Mouse (Mus musculus) embryonic fibroblast, embryonic 13.5 days (primary cell): ENCODE results near the gene Stxbp5l.

Source experiments
- CTCF ChIP-seq: IDR thresholded peaks from 2 replicates; pipeline ENCODE4 v1.5.1; 2011; ENCODE audit warnings: mild to moderate bottlenecking, control low read depth, low read length, moderate library complexity, borderline replicate concordance; ENCODE audit not compliant: insufficient read depth
- POLR2A ChIP-seq: IDR thresholded peaks from 2 replicates; pipeline ENCODE4 v1.6.1; 2011; ENCODE audit warnings: low read depth, mild to moderate bottlenecking, control low read depth, low read length, moderate library complexity

DNA sequence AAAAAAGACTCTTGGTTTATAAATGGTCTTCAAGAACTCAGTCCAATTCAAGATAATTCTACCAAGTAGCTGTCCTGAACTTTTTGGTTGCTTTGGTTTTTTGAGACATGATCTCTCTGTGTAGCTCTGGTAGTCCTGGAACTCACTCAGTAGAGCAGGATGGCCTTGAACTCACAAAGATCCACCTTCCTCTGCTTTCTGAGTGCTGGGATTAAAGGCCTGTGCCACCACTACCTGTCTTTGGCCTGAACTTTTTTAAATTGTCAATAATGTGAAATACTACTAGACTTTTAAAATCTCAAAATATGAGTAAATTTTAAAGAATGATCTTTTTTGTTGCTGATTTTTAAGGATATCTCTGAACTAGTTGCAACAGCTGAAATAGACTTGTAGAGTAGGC, 176.0 kb downstream of the Stxbp5l start:
- no peak for TF ChIP-seq CTCF
- no peak for TF ChIP-seq POLR2A
